Mouse (Mus musculus): ENCODE data around the gene Zfp941. TPM values are rescaled to one million over a fixed set of nuclear protein-coding genes. Genes with fewer than 3 reads are reported as not detected.
A peak's percentile ranks its signal among the peaks of the same experiment; 100 is the strongest.

Gene Zfp941
- 3.0 and 5.6 TPM in 2 replicates for polyA plus RNA-seq (2016; fragmentation: Nextera tagmentation; extraction: Ambion mirVana)

DNA sequence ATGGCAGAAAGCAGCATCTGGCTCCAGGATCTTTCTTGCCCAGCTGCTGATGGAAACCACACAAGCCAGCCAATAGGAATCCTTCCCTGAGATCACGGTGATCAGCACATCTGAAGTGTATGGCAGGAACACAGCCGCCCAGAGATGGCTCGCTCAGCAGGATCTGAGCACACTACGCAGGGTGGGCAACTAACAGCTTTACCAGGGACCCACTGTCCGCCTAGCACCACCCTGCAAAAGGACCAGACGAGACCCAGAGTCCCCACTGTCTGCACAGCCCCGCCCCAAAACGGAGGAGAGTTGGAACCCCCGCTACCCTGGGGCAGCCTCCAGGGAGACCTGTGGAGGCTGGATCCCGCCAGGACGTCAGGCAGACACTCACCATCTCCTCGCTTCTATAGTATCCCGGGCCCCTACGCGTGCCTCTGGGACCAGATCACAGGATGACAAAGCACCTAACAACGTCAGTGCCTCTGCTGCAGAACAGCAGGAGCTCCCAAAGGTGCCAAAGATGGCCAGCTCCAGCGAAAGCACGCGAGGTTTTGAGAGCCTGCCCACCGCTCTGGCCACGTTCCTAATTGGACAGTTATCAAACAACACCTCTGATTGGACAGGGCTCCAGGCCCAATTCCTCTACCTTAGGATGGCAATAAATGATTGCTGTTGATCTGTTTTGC is at the start of gene Zfp941:
Zfp941 (minus strand) TSS at position 526 of the 677 bp plus-strand sequence.
- peak within 1 kb of the TSS; percentile 68 for H3K4me3 ChIP-seq
- DNase-seq (ENCODE audit: low spot score): peak; percentile 70
- no peaks in the 10 kb centered on the region for H3K36me3 ChIP-seq
- no peaks in the 10 kb centered on the region for H3K9me3 ChIP-seq (replicated peaks)
- H3K27me3 ChIP-seq (ENCODE audit: low read depth, poor library complexity, severe bottlenecking): peaks cover 6% of the 10 kb centered on the region; the same call in 1 of the 2 replicates
- peak within 1 kb of the TSS; percentile 86 for H3K27ac ChIP-seq (replicated peaks)
- peaks cover 11% of the 10 kb centered on the region; the same call in 1 of the 2 replicates for H3K4me1 ChIP-seq
- 2% methylated on average over 21 of the region's 21 CpGs for WGBS

DNA sequence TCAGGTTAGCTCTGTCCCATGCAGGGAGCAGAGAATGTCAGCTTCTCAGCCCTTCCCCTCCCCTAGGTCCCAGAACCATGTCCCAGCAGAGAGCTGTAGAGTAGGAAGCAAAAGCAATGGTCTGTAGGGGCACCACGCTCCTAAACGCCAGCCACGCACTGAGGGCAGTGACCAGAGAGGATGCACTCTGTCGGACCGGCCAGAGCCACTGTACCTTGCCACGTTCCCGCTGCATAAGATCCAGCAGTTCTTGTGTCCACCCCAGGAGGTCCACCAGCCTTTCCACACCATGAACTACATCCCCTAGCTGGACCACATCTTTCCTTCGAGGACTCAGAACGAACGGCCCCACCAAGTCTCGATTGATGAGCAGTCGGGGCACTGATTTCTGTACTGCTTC is 42.8 kb upstream of the Zfp941 start:
- Histone ChIP-seq H3K4me1 (no peaks in the 10 kb centered on the region), H3K9me3 (replicated peaks) (no peaks in the 10 kb centered on the region), H3K36me3 (peaks cover 84% of the 10 kb centered on the region), H3K27ac (replicated peaks) (no peak overlapping the region), H3K4me3 (no peak overlapping the region), H3K27me3 (ENCODE audit: low read depth, poor library complexity, severe bottlenecking) (no peaks in the 10 kb centered on the region)
- 92% methylated on average over 12 of the region's 12 CpGs for WGBS
- DNase-seq (ENCODE audit: low spot score): no peak

DNA sequence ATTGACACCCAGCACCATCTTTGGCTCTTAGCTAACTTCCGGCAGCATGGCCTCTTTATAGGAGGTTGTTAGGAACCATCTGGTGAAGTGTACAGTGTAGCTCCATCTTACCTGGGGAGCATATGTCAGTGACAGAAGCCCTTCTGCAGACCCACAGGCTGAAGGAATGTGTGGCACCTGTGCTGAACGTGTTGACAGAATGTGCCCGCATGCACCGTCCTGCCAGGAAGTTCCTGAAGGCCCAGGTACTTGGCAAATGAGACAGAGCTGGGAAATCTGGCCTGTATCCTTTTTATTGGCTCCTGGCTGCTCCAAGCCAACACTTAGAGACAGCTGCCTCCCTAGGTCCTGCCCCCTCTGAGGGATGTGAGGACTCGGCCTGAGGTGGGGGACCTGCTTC is 38.8 kb upstream of the Zfp941 start:
- Histone ChIP-seq H3K27me3 (ENCODE audit: low read depth, poor library complexity, severe bottlenecking) (no peaks in the 10 kb centered on the region), H3K9me3 (replicated peaks) (no peaks in the 10 kb centered on the region), H3K27ac (replicated peaks) (no peak overlapping the region), H3K4me3 (no peak overlapping the region), H3K4me1 (peaks cover 24% of the 10 kb centered on the region), H3K36me3 (peaks cover 73% of the 10 kb centered on the region)
- DNase-seq (ENCODE audit: low spot score): no peak
- 95% methylated on average over 5 of the region's 5 CpGs for WGBS

DNA sequence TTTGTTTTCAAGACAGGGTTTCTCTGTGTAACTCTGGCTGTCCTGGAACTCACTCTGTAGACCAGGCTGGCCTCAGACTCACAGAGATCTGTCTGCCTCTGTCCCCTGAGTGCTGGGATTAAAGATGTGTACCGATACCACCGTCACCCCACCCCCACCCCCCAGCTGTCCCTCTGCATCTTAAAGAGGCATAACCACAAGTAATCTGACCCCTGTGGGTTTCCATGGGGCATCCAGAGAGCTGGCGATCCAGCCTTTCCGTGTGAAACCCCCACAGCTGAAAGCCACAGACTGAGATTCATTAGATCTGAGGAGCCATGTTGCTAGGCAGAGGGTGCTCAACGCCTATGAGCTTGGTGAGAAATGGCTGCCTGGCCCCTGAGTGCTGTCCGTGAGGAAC is 38.0 kb upstream of the Zfp941 start:
- Histone ChIP-seq H3K9me3 (replicated peaks) (no peaks in the 10 kb centered on the region), H3K36me3 (peaks cover 69% of the 10 kb centered on the region), H3K27ac (replicated peaks) (no peak overlapping the region), H3K4me3 (no peak overlapping the region), H3K27me3 (ENCODE audit: low read depth, poor library complexity, severe bottlenecking) (no peaks in the 10 kb centered on the region), H3K4me1 (peaks cover 32% of the 10 kb centered on the region)
- 89% methylated on average over 6 of the region's 6 CpGs for WGBS
- DNase-seq (ENCODE audit: low spot score): no peak

- no peaks in the 10 kb centered on the region for H3K27me3 ChIP-seq (ENCODE audit: low read depth, poor library complexity, severe bottlenecking)
- H3K9me3 ChIP-seq (replicated peaks): no peaks in the 10 kb centered on the region
- peak overlapping the region; percentile 90 for H3K4me3 ChIP-seq
- peak overlapping the region; percentile 90; the same call in 1 of the 2 replicates for H3K27ac ChIP-seq (replicated peaks)
- H3K36me3 ChIP-seq: peaks cover 69% of the 10 kb centered on the region
- DNase-seq (ENCODE audit: low spot score): no peak
- peaks cover 37% of the 10 kb centered on the region for H3K4me1 ChIP-seq
- 94% methylated on average over 8 of the region's 8 CpGs for WGBS
Observed at GRCm38 (mm10) chr7:140858746-140859145, 36.8 kb upstream of the Zfp941 start.

DNA sequence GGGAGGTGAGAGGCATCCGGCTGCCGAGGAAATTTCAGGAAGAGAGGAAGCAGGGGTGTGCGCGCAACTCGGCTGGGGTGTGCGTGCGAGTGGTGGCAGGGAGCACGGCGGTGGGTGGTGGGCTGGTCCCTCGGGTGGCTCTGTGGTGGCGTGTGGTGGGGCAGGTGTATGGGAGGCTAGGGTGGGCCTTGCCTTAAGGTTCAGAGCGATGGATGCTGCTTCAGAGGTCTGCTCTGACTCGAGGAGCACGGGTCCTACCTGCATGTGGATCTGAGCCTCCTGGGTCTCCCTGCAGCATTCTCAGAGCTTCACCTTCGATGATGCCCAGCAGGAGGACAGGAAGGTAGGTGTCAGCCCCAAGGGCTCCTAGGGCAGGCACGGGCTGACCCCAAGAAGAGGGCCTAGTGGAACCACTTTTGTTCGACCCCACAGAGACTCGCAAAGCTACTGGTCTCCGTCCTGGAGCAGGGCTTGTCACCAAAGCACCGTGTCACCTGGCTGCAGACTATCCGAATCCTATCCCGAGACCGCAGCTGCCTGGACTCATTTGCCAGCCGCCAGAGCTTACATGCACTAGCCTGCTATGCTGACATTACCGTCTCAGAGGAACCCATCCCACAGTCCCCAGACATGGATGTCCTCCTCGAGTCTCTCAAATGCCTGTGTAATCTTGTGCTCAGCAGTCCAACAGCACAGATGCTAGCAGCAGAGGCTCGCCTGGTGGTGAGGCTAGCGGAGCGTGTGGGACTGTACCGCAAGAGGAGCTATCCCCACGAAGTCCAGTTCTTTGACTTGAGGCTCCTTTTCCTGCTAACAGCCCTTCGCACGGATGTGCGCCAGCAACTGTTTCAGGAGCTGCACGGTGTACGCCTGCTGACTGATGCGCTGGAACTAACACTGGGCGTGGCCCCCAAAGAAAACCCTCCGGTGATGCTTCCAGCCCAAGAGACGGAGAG is 35.9 kb upstream of the Zfp941 start, which contains the start of gene Bet1l:
Bet1l (minus strand) TSS at position 28 of the 956 bp plus-strand sequence.
- Histone ChIP-seq H3K27me3 (ENCODE audit: low read depth, poor library complexity, severe bottlenecking) (no peaks in the 10 kb centered on the region), H3K9me3 (replicated peaks) (no peaks in the 10 kb centered on the region), H3K36me3 (peaks cover 69% of the 10 kb centered on the region), H3K4me3 (peak within 1 kb of the TSS; percentile 90), H3K27ac (replicated peaks) (peak within 1 kb of the TSS; percentile 90), H3K4me1 (peaks cover 37% of the 10 kb centered on the region)
- 43% methylated on average over 40 of the region's 40 CpGs for WGBS
- no peak for DNase-seq (ENCODE audit: low spot score)

DNA sequence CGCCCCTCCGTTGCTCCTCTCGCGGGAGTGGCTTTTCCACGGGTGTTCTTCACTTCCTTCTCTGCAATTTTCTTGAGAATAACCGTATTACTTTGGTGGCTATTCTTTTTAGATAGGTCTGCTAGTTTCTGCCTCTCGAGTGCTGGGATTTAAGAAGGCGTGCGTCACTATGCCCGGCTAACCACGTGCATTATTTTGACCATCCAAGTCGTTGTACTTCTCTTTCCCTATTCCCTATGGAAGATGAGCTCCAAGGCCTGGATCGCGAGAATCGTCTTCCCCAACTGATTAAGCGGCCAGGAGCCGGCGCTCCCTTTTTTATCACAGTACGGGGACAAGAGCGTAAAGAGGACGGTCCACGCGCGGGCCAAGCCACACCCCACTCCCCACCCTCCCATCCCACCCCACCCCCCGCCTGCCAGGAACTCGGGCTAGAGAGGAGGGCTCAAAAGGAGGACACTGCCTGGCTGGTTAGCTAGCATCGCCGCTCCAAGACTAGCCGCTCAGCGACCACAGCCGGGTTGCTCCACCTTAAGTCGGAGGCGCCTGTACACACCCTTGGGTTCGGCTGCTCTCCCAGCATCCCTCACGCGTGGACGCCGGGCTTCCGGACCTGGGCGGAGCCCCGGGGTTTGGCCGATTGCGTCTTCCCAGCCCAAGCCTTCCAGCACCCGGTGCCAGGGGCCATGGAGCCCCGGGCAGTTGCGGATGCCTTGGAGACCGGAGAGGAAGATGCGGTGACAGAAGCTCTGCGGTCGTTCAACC is 35.0 kb upstream of the Zfp941 start, which contains the start of gene Ric8a:
Ric8a (plus strand) TSS at position 173 of the 765 bp plus-strand sequence.
- under 1% methylated on average over 50 of the region's 50 CpGs for WGBS
- DNase-seq (ENCODE audit: low spot score): peak; percentile 82
- Histone ChIP-seq H3K4me1 (peaks cover 37% of the 10 kb centered on the region), H3K4me3 (peak within 1 kb of the TSS; percentile 90), H3K36me3 (peaks cover 69% of the 10 kb centered on the region), H3K27me3 (ENCODE audit: low read depth, poor library complexity, severe bottlenecking) (no peaks in the 10 kb centered on the region), H3K27ac (replicated peaks) (peak within 1 kb of the TSS; percentile 90), H3K9me3 (replicated peaks) (no peaks in the 10 kb centered on the region)

- Histone ChIP-seq H3K9me3 (replicated peaks) (no peaks in the 10 kb centered on the region), H3K27ac (replicated peaks) (peak within 1 kb of the TSS; percentile 90), H3K36me3 (peaks cover 68% of the 10 kb centered on the region), H3K4me1 (peaks cover 37% of the 10 kb centered on the region), H3K27me3 (ENCODE audit: low read depth, poor library complexity, severe bottlenecking) (no peaks in the 10 kb centered on the region), H3K4me3 (peak within 1 kb of the TSS; percentile 90)
- peak; percentile 91 for DNase-seq (ENCODE audit: low spot score)
- 1% methylated on average over 51 of the region's 51 CpGs for WGBS
Observed at GRCm38 (mm10) chr7:140855860-140856784, 34.1 kb upstream of the Zfp941 start, which contains the start of gene Gm45785. Gm45785 (minus strand) TSS chr7:140856331.

- H3K4me1 ChIP-seq: peaks cover 37% of the 10 kb centered on the region
- peaks cover 58% of the 10 kb centered on the region for H3K36me3 ChIP-seq
- WGBS: 80% methylated on average over 9 of the region's 9 CpGs
- no peaks in the 10 kb centered on the region for H3K9me3 ChIP-seq (replicated peaks)
- no peaks in the 10 kb centered on the region for H3K27me3 ChIP-seq (ENCODE audit: low read depth, poor library complexity, severe bottlenecking)
- peak overlapping the region; percentile 90 for H3K4me3 ChIP-seq
- no peak for DNase-seq (ENCODE audit: low spot score)
- peak overlapping the region; percentile 90; the same call in 1 of the 2 replicates for H3K27ac ChIP-seq (replicated peaks)
Observed at GRCm38 (mm10) chr7:140855181-140855580, 33.2 kb upstream of the Zfp941 start.

DNA sequence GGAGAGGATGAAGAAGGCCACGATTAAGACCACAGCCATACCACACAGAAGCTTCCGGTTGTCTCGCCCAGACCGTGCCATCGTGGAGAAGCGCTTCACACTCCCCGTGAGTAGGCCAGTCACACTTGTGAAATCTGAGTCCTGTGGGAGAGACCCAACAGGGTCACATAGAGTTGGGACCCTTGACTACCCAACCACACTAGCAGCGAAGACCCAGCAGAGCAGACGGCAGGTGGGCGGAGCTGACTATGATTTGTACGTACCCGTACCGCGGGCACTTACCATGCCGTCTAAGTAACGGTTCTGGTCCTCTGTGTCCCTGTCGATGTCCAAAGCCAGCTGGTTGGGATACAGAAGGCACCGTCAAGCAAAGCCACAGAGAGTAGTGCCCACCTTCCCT is 32.5 kb upstream of the Zfp941 start:
- DNase-seq (ENCODE audit: low spot score): no peak
- Histone ChIP-seq H3K4me3 (no peak overlapping the region; the same call in 1 of the 2 replicates), H3K27ac (replicated peaks) (no peak overlapping the region), H3K4me1 (peaks cover 35% of the 10 kb centered on the region), H3K36me3 (peaks cover 51% of the 10 kb centered on the region), H3K27me3 (ENCODE audit: low read depth, poor library complexity, severe bottlenecking) (no peaks in the 10 kb centered on the region), H3K9me3 (replicated peaks) (no peaks in the 10 kb centered on the region)
- 95% methylated on average over 18 of the region's 18 CpGs for WGBS

DNA sequence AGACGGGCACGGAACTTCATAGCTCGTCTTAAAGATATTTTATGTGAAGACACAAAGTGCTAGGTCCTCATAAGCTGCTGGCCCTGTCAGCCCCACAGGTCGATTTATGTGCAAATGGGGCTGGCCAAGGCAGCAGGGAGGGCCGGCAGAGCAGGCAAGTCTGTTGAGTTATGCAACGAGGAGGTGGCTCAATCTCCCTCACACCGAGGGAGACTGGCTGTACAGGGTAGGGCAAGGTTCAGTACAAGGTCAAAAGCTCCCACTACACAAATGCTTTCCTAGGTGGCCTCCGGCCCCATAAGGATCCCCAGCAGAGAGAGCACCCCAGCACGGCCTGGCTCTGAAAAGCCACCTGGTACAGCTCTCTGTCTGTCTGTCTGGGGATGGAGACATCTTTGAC is 31.4 kb upstream of the Zfp941 start:
- 86% methylated on average over 9 of the region's 9 CpGs for WGBS
- Histone ChIP-seq H3K4me3 (no peak overlapping the region), H3K36me3 (peaks cover 40% of the 10 kb centered on the region), H3K9me3 (replicated peaks) (no peaks in the 10 kb centered on the region), H3K27me3 (ENCODE audit: low read depth, poor library complexity, severe bottlenecking) (no peaks in the 10 kb centered on the region), H3K27ac (replicated peaks) (no peak overlapping the region), H3K4me1 (peaks cover 27% of the 10 kb centered on the region)
- DNase-seq (ENCODE audit: low spot score): no peak
